Mouse (Mus musculus): Measurements from ENCODE around the gene Hoxb1. TPM values are rescaled to one million over a fixed set of nuclear protein-coding genes. Genes with fewer than 3 reads are reported as not detected.

Hoxb1 gene
- total and polyA plus RNA-seq, 3 experiments, result not detected

GRCm38 (mm10) chr11:96324125-96324524 is 41.4 kb upstream of the Hoxb1 start:
- 15% methylated on average over 5 of the region's 5 CpGs for WGBS
- no peak overlapping the region for H3K9ac ChIP-seq (ENCODE audit: low read depth, low read length)
- no peak overlapping the region for H3K27ac ChIP-seq

GRCm38 (mm10) chr11:96324965-96325364 is 40.6 kb upstream of the Hoxb1 start:
- no peaks in the 10 kb centered on the region for H3K79me2 ChIP-seq (replicated peaks; ENCODE audit: control insufficient read depth, insufficient read depth, low read length)
- no peak overlapping the region for H3K27ac ChIP-seq
- no peaks in the 10 kb centered on the region for H3K36me3 ChIP-seq (ENCODE audit: control insufficient read depth, insufficient read depth, low read length)
- no peak overlapping the region for H3K9ac ChIP-seq (ENCODE audit: low read depth, low read length)
- no peak overlapping the region for H3K4me3 ChIP-seq
- no peaks in the 10 kb centered on the region for H3K4me1 ChIP-seq (ENCODE audit: control insufficient read depth, insufficient read depth, low read length)
- no peak for TF ChIP-seq EP300 (IDR thresholded peaks at IDR 0.05; ENCODE audit: insufficient read depth, low read depth, low read length)
- TF ChIP-seq POLR2A (IDR thresholded peaks at IDR 0.05; ENCODE audit: insufficient read depth, low read depth, low read length), result no peak
- TF ChIP-seq CTCF (IDR thresholded peaks at IDR 0.05), result no peak
- DNase-seq, result no peak
- H3K27me3 ChIP-seq (ENCODE audit: control insufficient read depth, insufficient read depth, low read length), result peaks cover 11% of the 10 kb centered on the region
- 23% methylated on average over 8 of the region's 8 CpGs for WGBS
- intact Hi-C loops (cut with DNase I), result no loop called here

More at GRCm38 (mm10) chr11:96324125-96324524, 41.4 kb upstream of the Hoxb1 start:
- peaks cover 15% of the 10 kb centered on the region for H3K27me3 ChIP-seq (ENCODE audit: control insufficient read depth, insufficient read depth, low read length)
- no peaks in the 10 kb centered on the region for H3K36me3 ChIP-seq (ENCODE audit: control insufficient read depth, insufficient read depth, low read length)
- TF ChIP-seq CTCF (IDR thresholded peaks at IDR 0.05) (no peak), POLR2A (IDR thresholded peaks at IDR 0.05; ENCODE audit: insufficient read depth, low read depth, low read length) (no peak), EP300 (IDR thresholded peaks at IDR 0.05; ENCODE audit: insufficient read depth, low read depth, low read length) (no peak)
- no peak for DNase-seq
- intact Hi-C loops (cut with DNase I), result no loop called here
- H3K79me2 ChIP-seq (replicated peaks; ENCODE audit: control insufficient read depth, insufficient read depth, low read length), result no peaks in the 10 kb centered on the region
- H3K4me1 ChIP-seq (ENCODE audit: control insufficient read depth, insufficient read depth, low read length), result no peaks in the 10 kb centered on the region
- H3K4me3 ChIP-seq, result no peak overlapping the region

GRCm38 (mm10) chr11:96325747-96326212 is 39.8 kb upstream of the Hoxb1 start:
- no peak overlapping the region for H3K4me3 ChIP-seq
- DNase-seq, result no peak
- no peak overlapping the region for H3K9ac ChIP-seq (ENCODE audit: low read depth, low read length)
- no peak for TF ChIP-seq POLR2A (IDR thresholded peaks at IDR 0.05; ENCODE audit: insufficient read depth, low read depth, low read length)
- no peak for TF ChIP-seq EP300 (IDR thresholded peaks at IDR 0.05; ENCODE audit: insufficient read depth, low read depth, low read length)
- no peak for TF ChIP-seq CTCF (IDR thresholded peaks at IDR 0.05)
- H3K79me2 ChIP-seq (replicated peaks; ENCODE audit: control insufficient read depth, insufficient read depth, low read length), result no peaks in the 10 kb centered on the region
- H3K27ac ChIP-seq, result no peak overlapping the region
- WGBS, result 20% methylated on average over 22 of the region's 22 CpGs
- intact Hi-C loops (cut with DNase I), result no loop called here
- H3K4me1 ChIP-seq (ENCODE audit: control insufficient read depth, insufficient read depth, low read length), result no peaks in the 10 kb centered on the region
- H3K36me3 ChIP-seq (ENCODE audit: control insufficient read depth, insufficient read depth, low read length), result no peaks in the 10 kb centered on the region
- H3K27me3 ChIP-seq (ENCODE audit: control insufficient read depth, insufficient read depth, low read length), result peaks cover 9% of the 10 kb centered on the region

- 17% methylated on average over 12 of the region's 12 CpGs for WGBS
- H3K4me3 ChIP-seq, result no peak overlapping the region
- H3K27me3 ChIP-seq (ENCODE audit: control insufficient read depth, insufficient read depth, low read length), result peaks cover 9% of the 10 kb centered on the region
- no peaks in the 10 kb centered on the region for H3K4me1 ChIP-seq (ENCODE audit: control insufficient read depth, insufficient read depth, low read length)
- no peak overlapping the region for H3K27ac ChIP-seq
- DNase-seq, result no peak
- H3K36me3 ChIP-seq (ENCODE audit: control insufficient read depth, insufficient read depth, low read length), result no peaks in the 10 kb centered on the region
- no peak overlapping the region for H3K9ac ChIP-seq (ENCODE audit: low read depth, low read length)
- no peaks in the 10 kb centered on the region for H3K79me2 ChIP-seq (replicated peaks; ENCODE audit: control insufficient read depth, insufficient read depth, low read length)
- TF ChIP-seq POLR2A (IDR thresholded peaks at IDR 0.05; ENCODE audit: insufficient read depth, low read depth, low read length) (no peak), CTCF (IDR thresholded peaks at IDR 0.05) (no peak), EP300 (IDR thresholded peaks at IDR 0.05; ENCODE audit: insufficient read depth, low read depth, low read length) (no peak)
- intact Hi-C loops (cut with DNase I), result no loop called here
Observed at GRCm38 (mm10) chr11:96326705-96327104, 38.8 kb upstream of the Hoxb1 start.

GRCm38 (mm10) chr11:96327122-96327521 is 38.4 kb upstream of the Hoxb1 start:
- intact Hi-C loops (cut with DNase I), result no loop called here
- no peak overlapping the region for H3K4me3 ChIP-seq
- DNase-seq, result no peak
- H3K36me3 ChIP-seq (ENCODE audit: control insufficient read depth, insufficient read depth, low read length), result no peaks in the 10 kb centered on the region
- no peak for TF ChIP-seq CTCF (IDR thresholded peaks at IDR 0.05)
- TF ChIP-seq POLR2A (IDR thresholded peaks at IDR 0.05; ENCODE audit: insufficient read depth, low read depth, low read length), result no peak
- no peak for TF ChIP-seq EP300 (IDR thresholded peaks at IDR 0.05; ENCODE audit: insufficient read depth, low read depth, low read length)
- H3K4me1 ChIP-seq (ENCODE audit: control insufficient read depth, insufficient read depth, low read length), result no peaks in the 10 kb centered on the region
- no peak overlapping the region for H3K27ac ChIP-seq
- peaks cover 9% of the 10 kb centered on the region for H3K27me3 ChIP-seq (ENCODE audit: control insufficient read depth, insufficient read depth, low read length)
- no peaks in the 10 kb centered on the region for H3K79me2 ChIP-seq (replicated peaks; ENCODE audit: control insufficient read depth, insufficient read depth, low read length)
- 18% methylated on average over 7 of the region's 7 CpGs for WGBS
- no peak overlapping the region for H3K9ac ChIP-seq (ENCODE audit: low read depth, low read length)

- WGBS, result 19% methylated on average over 5 of the region's 5 CpGs
- Histone ChIP-seq H3K27me3 (ENCODE audit: control insufficient read depth, insufficient read depth, low read length) (peaks cover 12% of the 10 kb centered on the region), H3K4me1 (ENCODE audit: control insufficient read depth, insufficient read depth, low read length) (no peaks in the 10 kb centered on the region), H3K4me3 (no peak overlapping the region), H3K9ac (ENCODE audit: low read depth, low read length) (no peak overlapping the region), H3K27ac (no peak overlapping the region), H3K79me2 (replicated peaks; ENCODE audit: control insufficient read depth, insufficient read depth, low read length) (no peaks in the 10 kb centered on the region), H3K36me3 (ENCODE audit: control insufficient read depth, insufficient read depth, low read length) (no peaks in the 10 kb centered on the region)
- TF ChIP-seq CTCF (IDR thresholded peaks at IDR 0.05) (no peak), POLR2A (IDR thresholded peaks at IDR 0.05; ENCODE audit: insufficient read depth, low read depth, low read length) (no peak), EP300 (IDR thresholded peaks at IDR 0.05; ENCODE audit: insufficient read depth, low read depth, low read length) (no peak)
- intact Hi-C loops (cut with DNase I), result no loop called here
- DNase-seq, result no peak
Observed at GRCm38 (mm10) chr11:96327750-96328149, 37.8 kb upstream of the Hoxb1 start.
